In the genomic region with DNA sequence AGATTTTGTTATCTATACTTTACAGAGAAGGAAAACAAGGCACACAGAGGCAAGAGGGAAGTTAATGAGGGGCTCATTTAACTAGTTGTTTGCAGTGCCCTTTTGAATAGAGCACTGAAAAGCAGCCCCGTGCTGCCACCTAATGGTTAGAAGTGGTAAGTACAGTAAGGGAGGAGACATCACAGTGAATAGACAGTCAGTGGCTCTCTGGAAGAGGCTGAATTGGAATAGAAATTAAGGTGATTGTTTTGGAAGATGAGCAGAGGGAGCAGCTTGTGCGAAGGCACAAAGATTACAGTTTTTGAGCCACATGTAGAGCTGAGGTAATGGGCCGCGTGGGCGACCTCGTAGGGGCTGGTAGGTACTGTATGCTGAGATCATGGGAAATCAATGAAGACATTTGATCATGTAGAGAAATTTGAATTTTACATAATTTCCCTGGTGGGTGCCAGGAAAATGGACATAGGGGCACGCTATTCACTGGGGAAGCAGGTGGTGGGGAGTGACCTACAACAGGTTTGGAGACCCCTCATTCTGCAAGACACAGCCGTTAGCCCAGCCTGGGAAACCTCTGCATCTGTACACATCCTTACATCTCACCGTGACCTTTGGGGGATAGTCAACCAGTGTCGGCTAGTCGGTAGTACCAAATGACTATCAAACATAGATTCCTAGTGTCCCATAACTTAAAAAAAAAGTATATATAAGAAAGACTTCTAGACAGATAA, we compare ENCODE assay signal across 9 mouse cellular contexts. TPM values are rescaled to one million over a fixed set of nuclear protein-coding genes. Genes with fewer than 3 reads are reported as not detected.
DNase-seq lines count a peak whose midpoint lies in the region; ATAC-seq and TF ChIP-seq lines count a peak whose summit lies in the region.
"Had no signal": no experiment of that assay in that cellular context is flagged by ENCODE, and none has a peak within 500 bp of the region (broad histone marks: within the 10 kb centered on the region; RNA-seq: fewer than 3 reads in every experiment).

No protein-coding gene starts in this region.

- peak overlapping the region; percentile 53 for H3K4me2 ChIP-seq in kidney, embryonic 15.5 days
- peak overlapping the region; percentile 47 for H3K4me2 ChIP-seq in liver, postnatal 0 days (ENCODE audit: low read depth, low read length)

- TF ChIP-seq EP300 in liver, postnatal 0 days (IDR thresholded peaks at IDR 0.05; ENCODE audit: low read depth), result no peak

- H3K9ac ChIP-seq in kidney, embryonic 15.5 days, result no peak overlapping the region
- H3K9ac ChIP-seq in liver, postnatal 0 days (replicated peaks), result no peak overlapping the region

- no peak overlapping the region for H3K27ac ChIP-seq in kidney, embryonic 15.5 days
- H3K27ac ChIP-seq in liver, postnatal 0 days (ENCODE audit: low read depth), result no peak overlapping the region

- 45% methylated on average over 11 of the region's 11 CpGs for WGBS in kidney, embryonic 15.5 days
- WGBS in liver, postnatal 0 days (ENCODE audit: insufficient replicate concordance), result 44% methylated on average over 11 of the region's 11 CpGs

- no peaks in the 10 kb centered on the region for H3K9me3 ChIP-seq in kidney, embryonic 15.5 days (replicated peaks)
- no peaks in the 10 kb centered on the region for H3K9me3 ChIP-seq in liver, postnatal 0 days (ENCODE audit: low read length)

- DNase-seq in right cerebral cortex, adult 2 months (ENCODE audit: low spot score in 2 of 2), result peak; percentile 22 to 45
- DNase-seq in right cerebral cortex, postnatal 36 days (ENCODE audit: low spot score in 2 of 2), result no peak
- peak; percentile 88 for DNase-seq in brain, embryonic 14.5 days (ENCODE audit: low read depth)
- peak; percentile 60 for DNase-seq in forelimb bud, embryonic 11.5 days (ENCODE audit: low read depth, low spot score)
- DNase-seq in liver, postnatal 0 days, result peak; percentile 29
- peak; percentile 84 for DNase-seq in retina, postnatal 1 day

- ATAC-seq in kidney, embryonic 15.5 days (replicated peaks; ENCODE audit: low FRiP score), result peak; percentile 76
- ATAC-seq in liver, postnatal 0 days, result no peak
- ATAC-seq in monocyte, adult 5-6 weeks (replicated peaks; ENCODE audit: insufficient number of reproducible peaks, low FRiP score, low TSS enrichment, poor library complexity, severe bottlenecking), result no peak

- H3K36me3 ChIP-seq in kidney, embryonic 15.5 days, result no peaks in the 10 kb centered on the region
- no peaks in the 10 kb centered on the region for H3K36me3 ChIP-seq in liver, postnatal 0 days (replicated peaks; ENCODE audit: insufficient read depth, low read length)

- TF ChIP-seq CTCF in brain, embryonic 14.5 days (IDR thresholded peaks at IDR 0.05; ENCODE audit: borderline replicate concordance, extremely low read depth, insufficient read depth, insufficient read length), result peak; percentile 80; the same call in 1 of the 2 replicates
- TF ChIP-seq CTCF in liver, postnatal 0 days (IDR thresholded peaks at IDR 0.05; ENCODE audit: low read depth), result peak; percentile 83

- no peaks in the 10 kb centered on the region for H3K27me3 ChIP-seq in kidney, embryonic 15.5 days
- H3K27me3 ChIP-seq in liver, postnatal 0 days (ENCODE audit: insufficient read depth, low read length), result no peaks in the 10 kb centered on the region

- H3K4me1 ChIP-seq in kidney, embryonic 15.5 days, result 0 out of 2 replicates have a peak, but pooled peaks cover 3% of the 10 kb centered on the region
- no peaks in the 10 kb centered on the region for H3K4me1 ChIP-seq in liver, postnatal 0 days (ENCODE audit: insufficient read depth)

- H3K4me3 ChIP-seq in kidney, embryonic 15.5 days (replicated peaks), result peak overlapping the region; percentile 24
- 0 out of 2 replicates have a peak overlapping the region, but pooled peaks have one; percentile 17 for H3K4me3 ChIP-seq in liver, postnatal 0 days (ENCODE audit: low read depth, low read length)

- no peak for TF ChIP-seq POLR2A in brain, embryonic 14.5 days (IDR thresholded peaks at IDR 0.05; ENCODE audit: borderline replicate concordance, extremely low read depth, insufficient read depth, insufficient read length, poor library complexity, severe bottlenecking)

RNA-seq across cellular contexts. Expression of a gene that starts 15.6 kb away (rescaled TPM):
- polyA plus RNA-seq in brain, embryonic 14.5 days (2012; rRNA removed), result not detected in 2 replicates
- polyA plus RNA-seq in kidney, embryonic 15.5 days (2015; fragmentation: Nextera tagmentation; extraction: Ambion mirVana), result not detected in 2 replicates
- polyA plus RNA-seq in liver, postnatal 0 days (2015; fragmentation: Nextera tagmentation; extraction: Ambion mirVana), result not detected in 2 replicates
- not detected in 3 replicates for total RNA-seq in monocyte, adult 5-6 weeks (2017)

RNA-seq across cellular contexts. Expression of a gene that starts 17.2 kb away (rescaled TPM):
- not detected in 2 replicates for polyA plus RNA-seq in brain, embryonic 14.5 days (2012; rRNA removed)
- not detected in 2 replicates for polyA plus RNA-seq in kidney, embryonic 15.5 days (2015; fragmentation: Nextera tagmentation; extraction: Ambion mirVana)
- not detected in 2 replicates for polyA plus RNA-seq in liver, postnatal 0 days (2015; fragmentation: Nextera tagmentation; extraction: Ambion mirVana)
- not detected in 3 replicates for total RNA-seq in monocyte, adult 5-6 weeks (2017)
- polyA plus RNA-seq: frontal cortex, adult 2 months had no signal

RNA-seq across cellular contexts. Expression of a gene that starts 31.6 kb away (rescaled TPM):
- polyA plus RNA-seq in brain, embryonic 14.5 days (2012; rRNA removed), result not detected in 2 replicates
- polyA plus RNA-seq in kidney, embryonic 15.5 days (2015; fragmentation: Nextera tagmentation; extraction: Ambion mirVana), result not detected in 2 replicates
- polyA plus RNA-seq in liver, postnatal 0 days (2015; fragmentation: Nextera tagmentation; extraction: Ambion mirVana), result not detected in 2 replicates
- total RNA-seq in monocyte, adult 5-6 weeks (2017), result not detected in 3 replicates

RNA-seq across cellular contexts. Expression of a gene that starts 34.1 kb away (rescaled TPM):
- polyA plus RNA-seq in brain, embryonic 14.5 days (2012; rRNA removed), result not detected in 2 replicates
- polyA plus RNA-seq in kidney, embryonic 15.5 days (2015; fragmentation: Nextera tagmentation; extraction: Ambion mirVana), result not detected in 2 replicates
- polyA plus RNA-seq in liver, postnatal 0 days (2015; fragmentation: Nextera tagmentation; extraction: Ambion mirVana), result not detected in 2 replicates
- not detected in 3 replicates for total RNA-seq in monocyte, adult 5-6 weeks (2017)
- polyA plus RNA-seq: frontal cortex, adult 2 months had no signal

RNA-seq across cellular contexts. Expression of a gene that starts 38.1 kb away (rescaled TPM):
- polyA plus RNA-seq in brain, embryonic 14.5 days (2012; rRNA removed), result 1.00 and 1.1 TPM in 2 replicates
- polyA plus RNA-seq in kidney, embryonic 15.5 days (2015; fragmentation: Nextera tagmentation; extraction: Ambion mirVana), result 1.1 and 1.2 TPM in 2 replicates
- polyA plus RNA-seq in liver, postnatal 0 days (2015; fragmentation: Nextera tagmentation; extraction: Ambion mirVana), result not detected in 2 replicates
- not detected in 3 replicates for total RNA-seq in monocyte, adult 5-6 weeks (2017)

Comparison
In these comparisons a context has a peak if more than half of its experiments do, and no peak if none do; other contexts are left out.
1. DNase-seq: peak in right cerebral cortex, adult 2 months (2 of 2), brain, embryonic 14.5 days (single experiment), forelimb bud, embryonic 11.5 days (single experiment), liver, postnatal 0 days (single experiment) and retina, postnatal 1 day (single experiment); none in right cerebral cortex, postnatal 36 days (0 of 2).